Mouse (Mus musculus) gastrocnemius, adult 8-10 months (tissue): ENCODE data around the gene Creb3. TPM values are rescaled to one million over a fixed set of nuclear protein-coding genes. Genes with fewer than 3 reads are reported as not detected.
"Not testable (repeated sequence)": the region's sequence is repeated elsewhere in the genome, so short reads cannot be mapped to it uniquely, and the experiment has no call there.

Experiments
- DNase-seq, 2 experiments: peaks; one replicate each; pipeline ENCODE4 v3.0.0; 2022; ENCODE audit warnings: low spot score in 2 of 2
- total RNA-seq, 4 experiments: library from RNA; stranded (reverse); gene quantifications; 2 replicates each; pipeline ENCODE4 v1.2.4; 2022

Creb3 gene
- total RNA-seq, 4 experiments from 2014 or later, result 36.3 to 47.6 (median 41.3) TPM

DNA sequence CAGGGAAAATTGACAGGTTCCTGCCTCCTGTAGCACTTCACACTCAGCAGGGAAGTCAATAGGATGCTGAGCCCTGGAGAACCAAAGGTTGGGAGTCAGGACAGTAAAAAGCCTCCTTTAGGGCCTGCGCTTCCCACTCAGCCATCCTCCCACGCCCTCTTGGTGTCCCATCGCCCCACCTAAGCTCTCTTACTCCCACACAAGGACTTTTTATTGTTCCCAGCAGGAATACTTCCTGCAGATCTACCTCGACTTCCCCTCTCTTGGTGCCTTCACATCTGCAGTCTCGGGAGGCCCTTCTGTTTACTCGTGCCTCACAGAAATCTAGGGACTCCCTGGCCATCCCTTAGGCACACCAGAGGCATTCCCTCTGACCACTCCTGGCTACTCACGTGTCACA lies 21.3 kb downstream of the Creb3 start:
- DNase-seq, result no peak

DNA sequence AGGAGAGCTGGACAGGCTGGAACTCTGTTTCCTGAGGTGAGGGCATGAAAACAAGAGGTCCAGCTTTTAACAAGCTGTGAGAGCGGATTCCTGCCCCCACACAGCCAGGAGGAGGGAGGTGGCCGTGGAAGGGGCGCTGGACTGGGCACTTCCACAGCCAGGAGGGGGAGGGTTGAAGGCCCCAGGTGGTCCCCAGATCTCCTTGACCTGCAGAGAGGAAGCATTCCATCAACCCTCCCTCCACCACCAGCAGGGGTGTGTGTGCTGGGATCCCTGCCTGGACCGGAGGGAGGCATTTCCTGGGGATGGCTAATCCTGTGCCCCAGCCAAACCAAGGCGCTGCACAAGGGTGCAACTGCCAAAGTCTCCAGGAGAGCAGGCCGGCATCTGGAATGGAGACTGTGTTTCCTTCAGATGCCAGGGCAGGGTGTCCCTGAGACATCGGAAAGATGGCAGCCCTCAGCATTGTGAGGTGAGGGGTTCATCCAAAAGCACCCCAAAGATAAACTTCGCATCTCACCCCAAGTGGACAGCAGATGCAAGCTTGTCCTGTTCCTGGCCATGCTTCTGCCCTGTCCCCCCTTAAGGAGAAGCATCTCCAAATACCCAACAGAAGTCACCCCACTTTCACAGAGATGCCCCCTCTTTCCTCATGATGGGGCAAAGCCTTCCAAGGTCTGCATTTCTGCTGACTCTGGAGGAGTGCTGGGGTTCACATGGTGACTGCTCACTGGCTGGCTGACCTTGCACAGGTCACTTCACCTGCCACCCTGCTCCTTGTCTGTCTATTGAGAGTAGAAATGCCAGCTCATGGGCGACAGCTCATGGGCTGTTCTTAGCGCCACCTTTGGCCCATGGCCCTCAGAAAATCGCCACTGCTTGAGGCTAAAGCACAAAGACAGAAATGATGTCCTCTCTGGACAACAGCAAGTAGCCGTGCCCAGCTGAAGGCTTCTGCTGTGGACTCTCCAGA lies 22.6 kb downstream of the Creb3 start, which contains the start of gene Msmp:
Msmp (minus strand) TSS at position 51 of the 973 bp plus-strand sequence.
- DNase-seq, result no peak

DNA sequence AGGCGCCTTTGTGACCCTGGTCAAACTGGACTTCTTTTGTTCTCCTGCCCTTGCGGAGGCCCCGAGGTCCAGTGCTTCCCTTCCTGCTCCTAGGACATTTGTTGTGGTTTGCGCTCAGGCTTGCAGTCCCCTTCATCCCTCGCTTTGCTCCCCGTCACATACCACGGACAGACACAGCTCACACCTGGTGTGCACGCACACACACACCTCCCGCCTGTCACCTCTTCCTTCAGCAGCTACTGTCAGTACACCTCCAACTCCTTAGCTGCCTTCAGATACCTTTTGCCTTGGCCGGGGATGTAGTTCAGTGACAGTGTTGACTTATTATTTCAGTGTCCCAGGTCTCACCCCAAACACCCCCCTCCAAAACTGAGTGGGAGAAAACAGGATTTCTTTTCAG lies 23.6 kb downstream of the Creb3 start:
- DNase-seq, result no peak

DNA sequence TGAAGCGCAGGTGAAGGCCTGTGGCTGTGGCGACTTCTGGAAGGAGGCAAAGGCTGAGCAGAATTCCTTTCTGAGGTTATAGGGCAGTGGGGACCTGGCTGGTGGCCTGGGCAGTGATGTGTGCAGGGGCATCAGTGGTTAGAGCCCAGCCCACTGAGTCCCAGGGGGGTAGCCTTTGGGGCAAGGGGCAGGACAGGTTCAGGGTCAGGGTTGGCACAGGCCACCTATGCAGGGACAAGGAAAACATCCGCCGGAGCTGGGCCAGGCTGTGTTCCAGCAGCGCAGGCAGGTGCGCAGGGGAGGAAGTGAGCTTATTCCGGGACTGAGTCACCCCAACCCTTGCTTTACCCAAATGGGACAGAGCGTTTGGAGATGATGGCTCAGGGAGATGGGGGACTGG lies 24.3 kb downstream of the Creb3 start:
- DNase-seq, result no peak

DNA sequence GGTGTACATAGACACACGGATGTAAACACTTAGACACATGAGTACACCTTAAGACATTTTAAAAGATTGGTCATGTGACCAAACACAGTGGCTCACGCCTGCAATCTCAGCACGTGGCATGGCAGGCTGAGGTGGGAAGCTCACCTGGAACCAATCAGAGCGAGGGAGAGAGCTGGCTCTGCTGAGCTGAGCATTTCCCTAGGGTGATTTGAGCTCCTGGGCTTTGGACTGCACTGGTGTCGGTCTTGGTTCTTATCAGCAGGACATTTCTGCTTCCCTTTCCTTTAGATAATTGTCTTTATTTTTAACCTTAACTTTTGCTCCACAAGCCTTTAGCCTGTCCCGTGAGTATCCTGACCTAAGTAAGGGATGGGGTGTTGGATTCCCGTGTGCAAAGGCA lies 25.5 kb downstream of the Creb3 start:
- no peak for DNase-seq

DNA sequence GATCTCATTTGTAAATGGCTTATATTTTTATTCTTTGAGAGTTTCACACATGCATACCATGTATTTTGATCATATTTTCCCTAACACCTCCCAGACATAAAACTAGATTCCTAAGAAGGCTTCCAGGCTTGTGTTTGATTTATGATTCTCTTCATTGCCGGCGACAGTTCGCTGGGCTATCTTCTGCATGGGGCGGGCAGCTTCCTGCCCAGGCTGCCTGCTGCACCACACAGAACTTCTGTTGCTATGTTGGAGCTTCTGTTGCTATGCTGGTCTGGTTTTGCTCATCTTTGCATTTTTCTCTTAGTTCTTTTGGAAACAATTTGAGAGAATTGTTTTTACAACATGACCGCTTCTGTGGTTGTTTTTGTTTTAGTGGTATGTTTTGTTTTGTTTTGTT lies 29.4 kb downstream of the Creb3 start:
- DNase-seq, result no peak

DNA sequence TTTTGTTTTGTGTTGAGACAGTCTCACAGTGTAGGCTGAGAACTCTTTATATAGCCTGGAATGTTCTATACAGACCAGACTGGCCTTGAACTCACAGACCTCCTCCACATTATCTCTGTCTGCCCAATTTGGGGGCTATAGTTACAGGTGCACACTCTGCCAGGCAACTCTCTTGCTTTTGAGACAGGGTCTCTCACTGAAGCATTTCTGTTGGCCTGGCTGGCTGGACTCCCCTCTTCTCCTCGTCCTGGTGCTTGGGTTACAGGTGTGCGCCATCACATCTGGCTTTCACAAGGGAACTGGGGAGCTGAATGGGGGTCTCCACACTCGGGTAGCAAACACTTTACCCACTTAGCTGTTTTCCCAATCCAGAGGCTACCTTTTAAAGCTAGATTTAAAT lies 29.8 kb downstream of the Creb3 start:
- no peak for DNase-seq

DNA sequence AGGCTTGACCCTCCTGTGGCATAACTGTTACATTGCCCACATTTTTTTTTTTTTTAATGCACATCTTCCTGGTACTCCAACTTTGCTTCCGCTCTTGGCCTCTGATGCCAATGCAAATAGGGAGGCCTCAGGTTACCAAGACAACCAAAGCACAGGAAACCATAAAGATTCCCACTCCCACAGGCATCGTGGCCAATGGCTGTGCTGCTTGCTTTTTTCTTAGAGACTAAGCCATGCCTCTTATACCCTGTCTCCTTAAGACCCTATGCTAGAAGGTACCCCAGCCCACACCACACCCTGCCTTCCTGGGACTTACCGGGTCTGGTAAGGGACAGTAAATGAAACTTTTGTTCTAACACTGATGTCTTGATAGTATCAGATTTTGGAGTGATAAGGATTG lies 31.3 kb downstream of the Creb3 start:
- no peak for DNase-seq

DNA sequence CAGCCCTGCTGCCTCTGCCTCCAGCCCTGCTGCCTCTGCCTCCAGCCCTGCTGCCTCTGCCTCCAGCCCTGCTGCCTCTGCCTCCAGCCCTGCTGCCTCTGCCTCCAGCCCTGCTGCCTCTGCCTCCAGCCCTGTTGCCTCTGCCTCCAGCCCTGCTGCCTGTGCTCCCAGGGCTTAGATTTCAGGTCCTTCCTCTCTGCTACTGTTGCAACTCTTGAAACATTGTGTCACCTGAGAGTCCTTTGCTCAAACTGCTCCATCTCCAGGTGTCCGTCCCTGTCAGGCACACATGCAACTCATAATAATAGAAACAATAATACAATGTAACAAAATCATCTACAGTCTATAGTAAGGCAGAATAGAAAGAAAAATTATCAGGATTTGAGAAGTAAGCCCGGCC lies 34.5 kb downstream of the Creb3 start:
- not testable (repeated sequence) for DNase-seq

DNA sequence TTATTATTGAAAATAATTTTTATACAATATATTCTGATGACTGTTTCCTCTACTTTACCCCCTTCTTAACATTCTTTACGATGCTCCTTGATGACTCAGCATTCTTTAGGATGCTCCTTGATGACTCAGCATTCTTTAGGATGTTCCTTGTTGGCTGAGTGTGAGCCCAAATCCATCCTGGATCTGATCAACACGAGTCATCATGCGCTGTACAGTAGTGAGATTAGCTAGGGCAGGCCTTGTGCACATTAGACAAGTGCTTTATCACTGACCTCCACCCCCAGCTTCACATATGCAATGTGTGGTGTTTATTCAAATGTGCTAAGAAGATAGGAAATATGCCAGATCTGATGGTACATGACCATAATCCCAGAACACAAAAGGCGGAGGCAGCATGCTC lies 36.1 kb downstream of the Creb3 start:
- DNase-seq, result no peak

DNA sequence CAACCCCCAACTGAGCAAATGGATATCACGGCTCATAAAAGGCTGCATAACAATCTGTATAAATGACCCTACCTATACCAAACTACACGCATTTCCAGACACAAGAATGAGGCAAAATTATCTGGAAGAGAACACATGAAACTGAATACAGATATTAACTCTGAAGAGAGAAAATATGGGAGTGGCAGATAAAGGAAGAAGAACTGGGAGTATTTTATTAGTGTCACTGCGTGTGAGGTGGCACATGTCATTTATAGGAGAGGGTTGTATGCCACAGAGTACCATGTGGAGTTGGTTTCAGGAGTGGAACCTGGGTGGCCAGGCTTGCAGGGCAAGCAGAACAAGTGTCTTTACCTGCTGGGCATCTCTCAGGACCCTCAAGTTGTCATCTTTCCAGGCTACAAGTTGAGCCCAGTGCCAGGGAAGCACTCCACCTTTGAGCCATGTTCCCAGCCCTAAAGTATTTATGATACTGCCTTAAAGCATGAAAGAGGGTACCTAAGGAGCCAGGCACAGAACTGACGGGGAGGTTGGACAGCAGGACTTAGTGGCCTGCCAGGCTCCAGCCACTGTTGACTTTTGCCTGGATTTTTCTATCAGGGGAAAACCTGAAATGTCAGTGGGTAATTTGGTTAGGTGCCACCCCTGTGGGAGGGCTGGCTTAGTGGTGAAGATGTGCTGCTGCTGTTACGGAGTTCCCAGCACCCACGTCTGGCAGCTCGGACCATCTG lies 36.7 kb downstream of the Creb3 start:
- DNase-seq, result no peak

DNA sequence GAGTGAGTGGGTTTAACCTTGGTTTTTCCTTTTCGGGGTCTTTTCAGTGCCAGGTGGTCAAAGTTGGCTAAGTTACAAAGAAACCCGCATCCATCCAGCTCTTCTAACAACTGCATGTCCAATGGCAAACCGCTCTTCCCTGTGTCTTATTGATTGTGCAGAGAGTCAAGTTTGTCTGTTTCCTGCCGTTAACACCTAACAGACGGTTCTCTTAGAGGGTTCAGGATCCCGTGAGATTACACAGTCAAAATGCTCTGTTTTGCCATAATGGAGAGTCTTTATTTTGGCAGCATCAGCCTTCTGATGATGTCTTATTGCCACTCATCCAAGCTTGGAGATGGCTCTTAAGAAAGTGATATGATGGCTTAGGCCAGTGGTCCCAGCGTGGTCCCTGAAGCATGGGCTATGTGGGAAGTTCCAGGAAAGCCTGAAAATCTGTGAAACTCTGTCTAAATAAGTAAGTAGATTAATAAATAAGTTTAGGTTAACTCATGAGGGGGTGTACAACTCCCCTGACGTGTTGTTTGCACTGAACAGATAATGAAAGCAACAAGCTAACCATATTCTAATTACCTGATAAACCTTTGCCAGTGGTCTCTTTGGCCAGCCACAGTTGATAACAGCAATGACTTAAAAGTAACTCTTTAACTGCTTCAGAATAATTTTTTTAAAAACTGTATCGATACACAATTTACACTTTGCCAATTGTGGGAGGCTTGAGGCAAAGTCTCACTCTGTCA lies 38.2 kb downstream of the Creb3 start:
- no peak for DNase-seq

DNA sequence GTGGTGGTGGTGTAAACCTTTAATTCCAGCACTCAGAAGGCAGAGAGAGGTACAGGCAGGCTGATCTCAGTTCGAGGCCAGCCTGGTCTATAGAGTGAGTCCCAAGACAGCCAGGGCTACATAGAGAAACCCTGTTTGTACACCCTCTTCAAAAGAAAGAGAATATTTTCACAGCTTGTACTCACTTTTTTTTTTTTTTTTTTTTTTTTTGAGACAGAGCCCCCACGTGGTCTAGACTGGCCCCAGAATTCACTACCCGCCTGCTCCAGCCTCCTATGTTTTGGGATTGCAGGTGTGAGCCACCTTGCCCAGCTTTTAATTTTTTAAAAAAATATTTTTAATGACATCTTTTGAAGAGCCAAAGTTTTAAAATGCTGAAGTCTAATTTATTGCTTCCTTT lies 42.0 kb downstream of the Creb3 start:
- DNase-seq, result no peak

DNA sequence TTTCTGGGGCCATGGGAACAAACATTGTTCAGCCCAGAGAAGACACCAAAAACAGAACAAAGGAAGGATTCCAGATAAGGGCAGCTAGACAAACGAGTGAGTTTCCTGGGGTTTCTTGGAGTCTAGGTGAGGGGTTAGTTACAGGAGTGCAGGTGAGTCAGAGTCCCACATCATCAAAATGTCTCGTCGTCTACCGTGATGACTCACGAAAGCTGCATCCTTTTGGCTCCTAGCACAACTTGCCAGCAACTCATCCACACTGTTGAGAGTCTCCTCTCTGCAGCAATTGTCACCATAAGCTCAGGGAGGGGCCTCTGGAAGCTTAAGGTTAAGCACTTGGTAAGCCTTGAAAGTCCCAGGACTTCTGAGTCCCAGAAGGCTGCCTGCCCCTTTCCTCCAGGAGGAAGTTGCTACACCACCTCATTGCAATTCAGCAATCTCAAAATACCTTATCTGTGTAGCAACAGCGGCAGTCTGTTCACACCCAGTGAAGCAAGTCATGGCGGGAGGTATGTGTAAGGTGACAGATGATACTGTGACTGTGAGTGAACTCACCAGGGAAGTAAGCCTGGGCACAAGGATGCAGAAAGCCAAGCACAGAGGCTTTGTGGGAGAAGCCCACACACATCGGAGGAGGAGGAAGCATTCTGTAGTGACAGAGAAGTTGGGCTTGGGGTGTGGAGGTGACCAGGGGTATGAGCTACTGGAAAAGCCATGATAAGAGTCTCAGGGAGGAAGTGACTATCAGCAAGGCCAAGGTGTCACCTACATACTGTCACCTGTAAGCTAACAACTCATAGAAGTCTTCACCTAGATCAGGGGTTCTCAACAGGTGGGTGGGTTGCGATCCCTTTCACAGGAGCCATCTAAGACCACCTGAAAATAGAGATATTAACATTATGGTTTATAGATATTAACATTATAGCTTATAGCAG lies 42.9 kb downstream of the Creb3 start:
- DNase-seq, result no peak

DNA sequence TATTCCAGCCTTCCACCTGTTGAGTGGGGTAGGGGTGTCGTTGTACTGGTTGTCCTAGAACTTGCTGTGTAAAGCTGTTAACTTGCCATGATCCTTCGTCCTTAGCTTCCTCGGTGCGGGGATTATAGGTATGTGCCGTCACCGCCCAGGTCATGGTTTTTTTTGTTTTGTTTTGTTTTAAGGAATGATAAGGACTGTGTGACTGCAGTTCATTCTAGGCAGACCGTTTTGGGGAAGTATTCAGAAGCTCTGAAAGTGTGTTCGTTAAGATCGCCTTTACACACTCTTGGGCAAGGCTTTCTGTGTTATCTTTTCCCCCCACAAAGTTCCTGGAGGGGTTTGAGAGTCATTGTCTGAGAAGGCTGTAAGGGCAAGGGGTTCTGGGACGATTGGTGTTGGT lies 50.4 kb downstream of the Creb3 start:
- DNase-seq, result no peak

DNA sequence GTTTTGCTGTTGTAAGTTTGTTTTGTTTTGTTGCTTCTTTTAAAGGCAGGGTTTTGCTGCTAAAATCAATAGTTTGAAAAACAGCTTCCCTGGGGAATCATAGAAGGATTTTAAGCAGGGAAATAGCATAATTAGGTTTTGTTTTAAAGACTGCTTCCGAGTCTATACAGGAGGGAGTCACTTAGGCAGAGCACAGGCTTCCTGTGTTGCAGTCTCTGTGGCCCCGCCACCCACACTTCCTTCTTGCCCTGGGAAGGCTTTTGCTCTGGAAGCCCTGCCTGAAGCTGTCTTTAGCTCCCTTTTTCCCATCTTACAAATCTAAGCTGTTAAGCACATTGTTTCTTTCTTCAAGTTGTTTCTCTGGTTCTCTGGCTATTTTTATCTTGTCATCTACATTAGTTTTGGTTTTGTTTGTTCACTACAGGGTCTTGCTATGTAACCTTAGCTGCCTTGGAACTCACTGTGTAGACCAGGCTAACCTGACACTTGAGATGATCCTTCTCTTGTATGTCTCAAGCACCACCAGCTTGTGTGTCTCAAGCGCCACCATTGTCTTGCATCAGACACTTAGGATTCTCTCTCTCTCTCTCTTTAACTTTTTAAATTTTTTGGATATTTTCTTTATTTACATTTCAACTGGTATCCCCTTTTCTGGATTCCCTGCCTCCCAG lies 51.1 kb downstream of the Creb3 start:
- no peak for DNase-seq
